Mouse (Mus musculus) G1E (cell line): Measurements from ENCODE around the gene Nxnl2.

Experiments used
- CTCF ChIP-seq: IDR thresholded peaks from 2 replicates; pipeline ENCODE4 v1.5.1; 2012; ENCODE audit warnings: low read depth, low read length, inconsistent platforms, mixed read lengths
- GATA1 ChIP-seq: IDR thresholded peaks from 2 replicates; pipeline ENCODE4 v1.6.1; 2012; ENCODE audit warnings: borderline replicate concordance, low read length, inconsistent platforms, mixed read lengths

- TF ChIP-seq CTCF (no peak), GATA1 (no peak)
Measured at GRCm38 (mm10) chr13:51153670-51154030, 17.2 kb upstream of the Nxnl2 start.
